Mouse (Mus musculus) adrenal gland, adult 18-20 months (tissue): ENCODE results near the gene Kif19a. TPM values are rescaled to one million over a fixed set of nuclear protein-coding genes. Genes with fewer than 3 reads are reported as not detected.
A peak's percentile ranks its signal among the peaks of the same experiment; 100 is the strongest.

ENCODE experiments used
- DNase-seq, 2 experiments: peaks; one replicate each; pipeline ENCODE4 v3.0.0; 2021 to 2022; ENCODE audit warnings: low spot score in 2 of 2
- long read RNA-seq, 2 experiments: library from polyadenylated mRNA; stranded (forward); transcript quantifications; one replicate each; pipeline ENCODE4 v2.0.0; 2021
- total RNA-seq, 2 experiments: library from RNA; stranded (reverse); gene quantifications; 1 replicate in 1 of 2; 2 replicates in 1 of 2; pipeline ENCODE4 v1.2.3; 2021

Gene Kif19a
- total RNA-seq: under 1 TPM; 0.66 to 0.93 TPM
- long read RNA-seq, experiment 1: 0 reads
- long read RNA-seq, experiment 2: 0 reads

DNA sequence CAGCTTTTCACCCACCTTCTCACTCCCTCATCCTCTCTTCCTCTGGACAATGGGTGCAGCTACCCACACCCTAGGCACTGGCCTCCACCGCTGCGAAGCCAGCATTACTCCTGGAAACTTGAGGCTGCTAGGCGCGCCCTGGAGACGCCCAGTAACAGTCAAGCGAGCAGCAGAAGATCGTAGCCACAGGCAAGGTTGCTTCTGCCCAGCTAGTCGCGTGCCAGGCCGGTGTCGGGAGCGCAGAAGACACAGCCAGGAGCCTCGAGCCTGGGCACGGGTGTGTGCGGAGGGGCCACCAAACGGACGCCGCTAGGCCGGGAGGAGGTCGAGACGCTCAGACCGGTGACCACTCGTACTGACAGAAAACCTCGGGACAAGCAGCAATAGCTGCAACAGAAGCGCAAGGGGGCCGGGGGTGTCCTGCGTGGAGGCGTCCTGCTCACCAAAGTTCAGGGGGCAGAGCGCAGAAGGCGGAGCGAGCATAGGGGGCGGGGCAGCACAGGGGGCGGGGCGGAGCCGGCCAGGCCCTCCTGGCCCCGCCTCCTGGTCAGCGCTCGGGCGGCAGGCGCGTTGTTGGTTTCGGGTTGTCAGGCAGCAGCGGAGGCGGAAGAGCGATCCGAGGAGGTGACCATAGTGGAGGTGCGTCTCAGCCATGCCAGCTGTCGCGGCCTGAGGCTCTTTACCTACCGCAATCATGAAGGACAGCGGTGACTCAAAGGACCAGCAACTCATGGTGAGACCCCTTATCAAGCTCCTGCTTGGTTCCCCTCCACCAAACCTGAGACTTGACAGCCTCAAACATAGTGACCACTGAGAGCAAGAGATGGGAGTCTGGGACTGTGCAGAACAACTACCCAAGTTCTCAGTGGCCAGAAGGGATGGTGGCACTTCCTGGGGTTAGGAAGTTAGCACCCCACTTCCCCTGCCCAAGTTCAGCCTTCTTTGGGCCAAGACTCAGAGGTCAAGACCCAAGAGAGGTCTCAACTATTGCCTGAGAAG is at the start of gene Kif19a:
Gene Kif19a, plus strand, starts transcription at position 569 of the 999 bp plus-strand sequence.
- DNase-seq: peak; percentile 60 to 62

DNA sequence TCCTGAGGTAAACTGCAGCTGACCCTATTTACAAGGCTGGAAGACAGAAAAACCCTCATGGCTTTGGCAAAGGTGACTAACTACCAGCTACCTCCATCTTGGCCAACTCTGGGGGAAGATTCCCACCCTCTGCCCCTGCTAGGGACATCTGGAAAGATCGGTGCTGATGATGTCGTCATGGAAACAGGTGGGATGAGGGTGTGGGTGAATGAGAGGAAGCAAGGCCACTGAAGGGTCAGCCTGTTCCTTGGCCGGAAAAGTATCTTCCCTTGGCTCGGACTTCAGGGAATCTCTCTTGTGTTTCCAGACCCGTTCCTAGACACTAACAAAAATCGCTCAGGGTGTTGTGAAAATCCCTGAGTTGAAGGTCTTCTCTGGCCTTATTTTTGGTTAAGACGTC is 49.7 kb upstream of the Kif19a start:
- no peak for DNase-seq

DNA sequence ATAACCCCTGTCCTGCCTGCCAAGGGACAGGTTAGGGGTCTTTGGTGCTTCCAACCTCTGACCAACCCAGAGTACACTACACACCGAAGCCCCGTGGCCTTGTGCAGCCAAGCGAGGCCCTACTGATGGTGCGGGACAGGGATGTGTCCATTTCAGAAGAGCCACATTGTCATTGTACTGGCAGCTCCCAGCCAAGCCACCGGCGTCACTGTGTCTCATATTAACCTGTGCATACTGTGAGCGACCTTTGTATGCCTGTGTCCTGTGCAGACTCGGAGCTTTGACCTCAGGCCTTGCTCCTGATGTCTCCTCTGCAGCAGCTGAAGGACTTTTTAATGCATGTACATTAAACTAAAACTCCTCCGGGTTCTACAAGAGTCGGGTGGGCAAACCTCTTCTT is 44.7 kb upstream of the Kif19a start:
- DNase-seq: no peak

DNA sequence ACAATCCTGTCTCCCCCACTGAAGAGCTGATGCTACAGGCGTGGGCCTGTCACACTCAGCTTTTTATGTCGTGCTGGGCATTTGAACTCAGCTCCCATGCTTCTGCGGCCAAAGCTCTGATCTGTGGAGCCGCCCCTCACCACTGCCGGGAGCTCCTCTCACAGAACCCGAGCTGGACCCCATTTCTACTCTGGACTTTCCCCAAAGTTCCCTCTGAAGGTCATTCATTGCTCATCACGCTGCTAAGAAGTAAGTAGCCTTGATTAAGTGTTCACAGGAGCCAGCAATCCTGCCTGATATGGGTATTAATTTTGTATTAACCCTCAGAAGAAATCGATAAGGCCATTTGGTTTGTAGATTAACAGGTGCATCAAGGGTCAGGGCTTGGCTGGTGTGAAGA is 42.8 kb upstream of the Kif19a start:
- no peak for DNase-seq

DNA sequence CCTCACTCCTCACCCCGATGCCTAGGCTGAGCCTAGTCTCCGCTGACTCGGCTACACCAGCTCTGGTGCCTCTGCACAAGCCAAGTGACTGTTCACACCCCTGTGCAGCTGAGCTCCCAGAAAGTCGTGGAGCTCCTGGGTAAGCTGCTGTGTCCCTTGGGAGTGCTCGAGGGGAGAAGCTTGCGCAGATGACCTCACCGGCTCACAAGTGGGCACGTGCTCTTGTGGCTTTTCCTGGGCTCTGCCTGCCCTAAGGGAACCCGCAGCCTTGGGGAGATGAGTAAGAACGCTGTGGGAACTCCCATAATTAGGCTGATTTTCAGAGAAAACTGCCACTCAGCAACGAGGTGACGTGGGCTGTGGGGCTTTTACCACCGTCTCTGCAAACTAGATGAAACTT is 42.2 kb upstream of the Kif19a start:
- DNase-seq: peak; percentile 34 to 48

DNA sequence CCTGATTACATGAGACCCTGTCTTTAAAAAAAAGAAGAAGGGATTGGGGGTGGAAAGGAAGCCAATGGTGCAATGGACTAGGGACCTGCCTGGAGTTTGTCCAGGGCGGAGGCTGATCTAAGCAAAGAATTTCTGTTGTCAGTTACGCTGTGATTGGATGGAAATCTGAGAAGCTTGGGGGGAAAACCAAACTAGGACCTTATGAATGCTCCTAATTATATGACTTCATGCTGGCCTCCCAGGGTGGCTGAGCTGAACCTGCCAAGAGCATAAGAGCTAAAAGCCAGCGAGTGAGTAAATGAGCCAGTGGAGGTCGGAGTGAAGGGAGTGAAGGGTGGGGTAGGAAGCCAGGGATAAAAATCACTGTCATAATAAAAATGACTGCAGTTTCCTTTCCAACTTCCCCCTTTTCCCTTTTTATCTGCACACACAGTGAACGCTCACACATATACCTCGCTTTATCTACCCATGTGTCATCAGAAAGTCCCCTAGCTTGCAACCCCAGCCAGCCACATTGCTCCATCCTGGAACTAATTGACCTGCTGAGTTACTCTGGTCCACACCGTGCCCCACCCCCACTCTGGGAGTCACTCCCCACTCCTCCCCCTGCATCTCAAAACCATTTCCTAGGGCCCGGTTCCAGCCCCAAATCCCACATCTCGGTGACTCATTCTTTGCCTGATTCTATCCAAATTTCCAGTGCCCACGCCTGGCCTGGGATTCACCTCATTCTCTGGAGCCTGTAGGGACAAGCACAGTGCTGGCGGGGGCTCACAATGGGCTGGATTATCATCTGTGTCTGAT is 40.2 kb upstream of the Kif19a start:
- peak in 1 of 2 experiments; percentile 48 for DNase-seq

DNA sequence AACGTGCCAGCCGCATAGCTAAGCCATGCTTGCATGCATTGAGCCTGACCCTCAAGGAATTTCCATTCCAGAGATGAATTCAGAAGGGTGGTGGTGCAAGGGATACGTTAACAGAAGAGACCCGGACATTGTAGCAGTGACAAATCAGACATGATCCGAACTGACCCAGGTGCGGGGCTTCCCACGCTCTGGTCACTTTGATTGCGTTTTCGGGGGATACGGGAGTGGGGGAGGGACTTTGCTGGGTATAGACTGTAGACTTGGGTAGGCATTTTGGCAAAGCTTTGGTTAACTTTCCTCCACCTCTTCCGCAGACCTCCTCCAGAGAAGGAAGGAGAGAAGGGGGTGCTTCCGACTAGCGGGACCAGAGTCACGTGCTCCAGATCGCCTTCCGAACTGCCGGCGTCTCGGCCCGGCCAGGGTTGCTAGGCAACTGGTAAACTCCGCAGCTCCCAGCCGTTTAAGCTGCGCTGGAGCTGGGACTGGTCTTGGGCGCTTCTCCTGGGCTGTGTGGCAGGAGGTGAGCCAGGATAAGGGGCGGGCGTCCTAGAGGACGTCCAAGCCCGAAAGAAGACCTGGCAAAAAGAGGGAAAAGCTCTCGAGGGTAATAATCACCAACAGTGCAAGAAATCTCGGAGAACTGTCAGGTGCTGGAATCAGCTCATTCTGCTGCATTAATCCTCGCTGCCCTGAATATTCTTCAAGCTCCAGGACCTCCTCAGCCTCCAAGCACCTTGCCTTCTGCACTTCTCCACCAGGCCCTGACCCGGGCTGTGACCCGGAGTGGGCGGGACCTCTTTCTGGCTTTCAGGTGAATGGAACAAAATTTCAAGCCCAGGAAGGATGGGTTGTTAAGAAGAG is 38.0 kb upstream of the Kif19a start, which contains the start of gene Dnaic2:
Gene Dnaic2, plus strand, starts transcription at position 444 of the 861 bp plus-strand sequence.
- DNase-seq: peak; percentile 53 to 57

DNA sequence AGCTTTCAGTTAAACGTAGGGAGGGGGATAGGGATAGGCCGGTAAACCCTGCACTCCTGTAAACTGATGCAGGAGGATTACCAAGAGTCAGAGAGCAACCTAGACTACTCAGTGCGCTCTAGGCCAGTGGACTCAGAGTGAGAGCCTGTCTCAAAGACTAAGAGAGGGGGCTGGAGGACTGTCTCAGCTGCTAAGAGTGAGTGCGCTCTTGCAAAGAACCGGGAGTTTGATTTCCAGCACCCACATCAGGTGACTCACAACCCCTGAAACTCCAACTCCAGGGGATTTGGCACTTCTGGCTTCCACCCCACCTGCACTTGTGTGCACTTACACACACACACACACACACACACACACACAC is 37.4 kb upstream of the Kif19a start:
- DNase-seq: no peak

DNA sequence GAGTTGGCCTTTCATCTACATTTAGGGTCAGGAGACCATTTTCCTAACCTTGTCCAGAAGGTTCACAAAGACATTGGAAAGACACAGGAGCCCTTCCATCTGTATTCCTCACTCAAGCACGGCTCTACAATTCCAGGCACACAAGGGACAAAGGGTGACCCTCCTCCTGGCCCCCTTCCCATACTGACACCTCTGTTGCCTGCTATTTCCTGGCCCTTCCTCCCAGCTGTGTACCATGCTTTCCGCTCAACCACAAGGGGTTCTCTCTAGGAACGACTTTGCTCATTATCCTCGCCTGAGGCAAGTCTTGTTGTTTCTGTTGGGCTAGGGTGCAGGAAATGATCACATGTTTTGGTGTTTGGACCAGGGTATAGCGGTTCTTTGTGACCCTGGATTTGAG is 36.9 kb upstream of the Kif19a start:
- DNase-seq: no peak

DNA sequence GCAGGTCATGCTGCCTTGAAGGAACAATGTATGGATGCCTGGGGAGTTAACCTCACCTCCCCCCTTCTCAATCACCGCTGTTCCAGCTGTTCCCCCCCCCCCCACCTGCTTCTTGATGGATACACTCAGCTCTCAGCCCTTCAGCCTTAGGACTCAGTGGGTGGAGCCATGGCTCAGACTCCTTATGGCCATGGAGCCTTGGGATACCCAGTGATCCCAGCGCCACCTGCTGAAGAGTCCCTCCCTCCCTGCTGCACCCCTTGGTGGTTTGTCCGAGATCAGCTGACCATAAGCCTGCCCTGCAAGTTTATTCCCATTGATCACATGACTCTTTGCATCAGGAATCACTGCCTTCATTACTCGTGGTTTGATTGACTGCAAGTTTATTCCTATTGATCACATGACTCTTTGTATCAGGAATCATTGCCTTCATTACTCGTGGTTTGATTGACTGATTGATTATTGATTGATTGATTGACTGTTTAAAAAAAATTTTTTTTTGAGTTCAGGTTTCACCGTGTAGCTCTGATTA is 35.3 kb upstream of the Kif19a start:
- DNase-seq: no peak

DNA sequence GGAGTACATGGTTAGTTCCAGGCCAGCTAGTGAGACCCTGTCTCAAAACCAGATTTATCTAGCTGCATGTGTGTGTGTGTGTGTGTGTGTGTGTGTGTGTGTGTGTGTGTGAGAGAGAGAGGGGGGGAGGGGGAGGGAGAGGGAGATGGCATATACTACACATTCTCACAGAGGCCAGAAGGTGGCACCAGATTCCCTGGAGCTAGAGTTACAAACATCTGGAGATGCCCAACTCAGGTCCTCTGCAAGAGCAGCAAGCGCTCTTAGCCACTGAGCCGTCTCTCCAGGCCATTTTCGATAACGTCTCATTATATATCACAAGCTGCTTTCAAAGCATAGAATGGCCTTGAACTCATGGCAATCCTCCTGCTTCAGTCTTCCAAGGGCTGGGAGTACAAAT is 33.5 kb upstream of the Kif19a start:
- no peak for DNase-seq

DNA sequence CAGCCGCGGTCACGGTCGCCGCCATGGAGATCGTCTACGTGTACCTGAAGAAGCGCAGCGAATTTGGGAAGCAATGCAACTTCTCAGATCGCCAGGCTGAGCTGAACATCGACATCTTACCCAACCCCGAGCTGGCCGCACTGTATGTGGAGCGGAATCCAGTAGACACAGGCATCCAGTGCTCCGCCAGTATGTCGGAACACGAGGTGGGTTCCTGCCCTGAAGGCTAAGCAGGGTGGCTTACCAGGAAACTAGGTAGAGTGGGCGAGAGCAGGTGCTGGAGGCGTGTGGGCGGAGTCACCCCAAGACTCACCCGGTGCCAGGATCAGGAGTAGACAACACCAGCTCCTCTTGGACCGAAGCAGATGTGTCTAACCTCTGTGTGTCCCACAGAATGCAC is 32.3 kb upstream of the Kif19a start:
- DNase-seq: no peak

DNA sequence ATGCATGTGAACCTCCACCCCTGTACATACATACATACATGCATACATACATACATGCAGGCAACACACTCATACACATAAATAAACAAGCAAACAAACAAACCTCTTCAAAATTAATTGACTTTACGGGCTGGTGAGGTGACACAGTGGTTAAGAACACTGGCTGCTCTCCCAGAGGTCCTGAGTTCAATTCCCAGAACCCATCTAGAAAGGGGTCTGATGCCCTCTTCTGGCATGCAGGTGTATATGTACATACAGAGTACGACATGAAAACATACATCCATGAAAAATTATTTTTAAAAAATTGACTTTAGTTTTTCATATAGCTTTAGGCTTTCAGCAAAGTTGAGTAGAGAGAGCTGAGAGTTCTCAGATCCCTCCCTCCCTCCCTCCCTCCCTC is 29.1 kb upstream of the Kif19a start:
- no peak for DNase-seq

DNA sequence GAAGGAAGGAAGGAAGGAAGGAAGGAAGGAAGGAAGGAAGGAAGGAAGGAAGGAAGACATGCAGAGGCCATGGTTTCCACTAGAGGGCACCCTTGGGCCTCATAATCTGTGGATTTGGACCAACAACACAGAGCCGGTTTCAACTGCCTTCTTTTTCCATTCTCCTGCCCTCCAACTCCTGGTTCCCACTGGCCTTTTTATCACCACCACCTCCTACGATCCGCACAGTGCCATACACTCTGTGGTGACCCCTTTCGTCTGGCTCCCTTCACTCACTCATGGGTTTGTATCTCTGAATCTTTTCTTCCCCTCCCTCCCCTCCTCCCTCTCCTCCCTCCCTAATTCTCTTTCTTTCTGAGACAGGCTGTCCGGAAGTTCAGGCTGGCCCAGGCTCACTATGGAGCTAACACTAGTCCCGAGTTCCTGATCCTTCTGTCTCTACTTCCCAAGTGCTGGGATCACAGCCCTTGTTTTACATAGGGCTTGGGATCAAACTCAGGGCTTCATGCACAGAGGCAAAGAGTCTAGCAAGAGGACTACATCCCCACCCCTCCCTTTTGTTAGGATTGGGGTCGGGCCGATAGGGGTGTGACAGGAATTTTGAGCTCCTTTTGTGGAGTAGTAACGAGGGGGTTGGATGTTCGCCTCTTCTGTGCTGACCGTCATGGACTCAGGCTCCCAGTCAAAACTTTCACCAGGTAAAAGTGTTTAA is 28.1 kb upstream of the Kif19a start:
- peak in 1 of 2 experiments; percentile 32 for DNase-seq

DNA sequence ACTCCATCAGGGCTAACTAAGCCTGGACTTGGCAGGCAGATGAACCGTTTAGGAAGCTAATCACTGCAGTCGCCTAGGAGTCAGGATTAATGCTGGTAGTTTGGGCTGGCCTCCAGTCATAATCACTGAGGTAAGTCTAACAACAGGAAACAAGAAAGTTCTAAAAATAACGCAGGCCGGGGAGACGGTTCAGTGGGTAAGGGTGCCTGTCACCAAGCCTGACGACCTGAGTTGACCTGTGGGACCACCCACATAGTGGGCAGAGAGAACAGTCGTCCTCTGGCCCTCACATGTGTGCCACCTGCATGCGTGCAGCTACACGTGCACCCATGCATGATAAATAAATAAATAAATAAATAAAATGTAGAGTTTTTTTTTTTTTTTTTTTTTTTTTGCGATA is 24.6 kb upstream of the Kif19a start:
- DNase-seq: no peak

DNA sequence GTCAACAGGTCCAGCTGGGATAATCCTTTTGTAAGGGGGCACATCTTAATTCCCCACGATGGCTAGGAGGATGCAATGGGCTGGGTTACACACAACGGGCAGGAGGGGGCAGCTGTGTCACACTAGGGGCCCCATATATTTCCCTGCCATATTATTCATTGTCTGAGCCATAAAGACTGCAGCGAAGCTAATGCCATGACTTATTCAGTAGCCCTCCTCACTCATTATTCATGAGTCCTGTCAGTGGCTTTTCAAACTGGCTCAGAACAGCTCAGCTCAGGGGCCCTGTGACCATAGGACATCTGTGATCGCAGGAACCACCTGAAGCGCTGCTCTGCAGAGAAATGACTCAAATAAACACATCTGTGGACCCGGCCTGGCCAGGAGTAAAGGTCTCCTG is 23.7 kb upstream of the Kif19a start:
- no peak for DNase-seq

DNA sequence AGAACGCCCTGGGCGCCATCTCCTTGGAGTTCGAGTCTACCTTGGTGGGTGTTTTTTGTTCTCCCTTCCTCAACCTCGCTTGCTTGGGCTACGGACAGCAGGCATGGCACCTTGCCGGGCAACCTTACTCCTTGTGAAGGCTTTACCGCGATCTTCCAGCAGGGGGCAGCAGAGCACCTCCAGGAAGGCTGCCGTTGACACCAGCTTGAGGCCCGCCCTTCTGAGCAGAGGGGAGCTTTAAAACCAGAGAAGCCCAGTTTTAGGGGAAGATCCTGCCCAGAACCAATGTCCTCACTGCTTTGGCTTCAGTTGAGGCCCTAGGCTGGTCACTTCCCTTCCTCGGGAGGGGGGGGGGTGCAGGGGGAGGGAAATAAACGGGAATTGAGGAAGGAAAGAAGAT is 20.1 kb upstream of the Kif19a start:
- DNase-seq: peak; percentile 92 to 95

DNA sequence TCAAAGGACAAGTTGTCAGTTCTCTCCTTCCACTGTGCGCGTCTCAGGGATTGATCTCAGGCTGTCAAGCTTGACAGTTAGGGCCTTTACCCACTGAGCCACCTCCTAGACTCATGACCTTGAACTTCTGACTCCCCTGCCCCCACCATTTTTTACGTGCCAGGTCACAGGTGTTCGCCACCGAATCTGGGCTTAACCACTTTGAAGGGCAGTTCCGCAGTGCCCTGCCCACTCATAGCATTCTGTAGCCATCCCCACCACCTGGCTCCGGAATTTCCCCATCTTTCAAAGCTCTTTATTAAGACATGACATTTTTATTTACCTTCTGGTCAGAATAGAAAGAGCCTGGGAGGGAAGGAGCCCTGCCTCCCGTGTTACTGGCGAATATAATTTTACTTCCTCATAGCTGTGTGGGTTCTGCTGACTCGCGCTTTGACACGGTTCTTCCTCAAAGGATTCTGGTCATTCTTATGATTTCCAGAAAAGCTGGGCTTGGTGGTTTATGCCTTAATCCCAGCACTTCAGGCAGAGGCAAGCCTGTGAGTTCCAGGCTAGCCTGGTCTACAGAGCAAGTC is 17.5 kb upstream of the Kif19a start:
- DNase-seq: no peak

DNA sequence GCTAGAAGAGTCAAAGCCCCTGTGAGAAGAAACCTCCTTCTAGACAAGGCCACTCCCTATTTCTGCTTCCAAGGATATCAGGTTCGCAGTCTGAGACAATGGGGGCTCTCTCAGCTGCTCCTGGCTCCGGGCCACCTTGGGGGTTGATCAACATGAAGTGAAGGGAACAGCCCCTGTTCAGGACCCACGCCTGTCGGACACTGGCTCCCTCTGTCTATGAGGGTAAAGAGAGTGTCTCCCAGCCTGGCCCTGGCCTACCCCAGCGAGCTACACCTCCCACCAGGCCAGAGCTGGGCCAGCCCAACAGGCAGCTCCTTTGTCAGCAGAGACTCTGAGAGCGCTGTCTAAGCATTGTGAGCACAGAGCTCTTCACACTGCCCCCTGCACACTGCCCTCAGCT is 4.7 kb downstream of the Kif19a start:
- no peak for DNase-seq

DNA sequence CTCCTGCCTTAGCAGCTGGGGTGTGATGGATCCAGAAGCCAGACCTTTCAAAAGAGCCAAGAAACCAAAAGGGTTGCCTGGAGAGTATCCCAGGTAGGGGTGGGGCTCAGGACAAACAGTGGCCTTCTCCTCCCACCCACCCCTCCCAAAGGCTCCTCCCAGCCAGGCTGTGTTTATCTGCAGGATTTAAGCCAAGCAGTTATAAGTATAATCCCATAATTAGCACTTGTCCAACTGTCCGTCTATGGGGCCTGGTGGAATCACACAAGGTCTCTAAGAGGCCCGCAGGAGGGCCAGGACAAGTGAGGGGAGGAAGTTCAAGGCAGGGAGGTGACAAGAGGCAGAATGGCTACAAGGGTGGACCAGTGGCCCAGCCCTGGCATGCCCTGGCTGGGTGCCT is 6.7 kb downstream of the Kif19a start:
- no peak for DNase-seq
